Mouse (Mus musculus): ENCODE data around the gene Dock2. TPM values are rescaled to one million over a fixed set of nuclear protein-coding genes. Genes with fewer than 3 reads are reported as not detected.
A peak's percentile ranks its signal among the peaks of the same experiment; 100 is the strongest.

The Dock2 gene
- polyA plus RNA-seq, 1 experiment from 2014 or later, result 0.68 TPM

- no peaks in the 10 kb centered on the region for H3K9me3 ChIP-seq
- ATAC-seq (replicated peaks), result 0 out of 2 replicates have a peak, but pooled peaks have one; percentile 17
- no peaks in the 10 kb centered on the region for H3K4me1 ChIP-seq
- 72% methylated on average over 4 of the region's 4 CpGs for WGBS
- H3K36me3 ChIP-seq (replicated peaks), result no peaks in the 10 kb centered on the region
- no peaks in the 10 kb centered on the region for H3K27me3 ChIP-seq (replicated peaks)
- H3K4me2 ChIP-seq, result no peak overlapping the region
- no peak overlapping the region for H3K27ac ChIP-seq
- H3K4me3 ChIP-seq, result no peak overlapping the region
- H3K9ac ChIP-seq, result no peak overlapping the region
Measured at GRCm38 (mm10) chr11:34705108-34705446, 78.6 kb downstream of the Dock2 start.

GRCm38 (mm10) chr11:34704384-34705107, 79.1 kb downstream of the Dock2 start:
- no peak overlapping the region for H3K4me3 ChIP-seq
- peak; percentile 78 for ATAC-seq (replicated peaks)
- WGBS, result 54% methylated on average over 8 of the region's 8 CpGs
- no peak overlapping the region for H3K9ac ChIP-seq
- no peaks in the 10 kb centered on the region for H3K27me3 ChIP-seq (replicated peaks)
- no peak overlapping the region for H3K4me2 ChIP-seq
- H3K9me3 ChIP-seq, result no peaks in the 10 kb centered on the region
- no peak overlapping the region for H3K27ac ChIP-seq
- H3K4me1 ChIP-seq, result no peaks in the 10 kb centered on the region
- H3K36me3 ChIP-seq (replicated peaks), result no peaks in the 10 kb centered on the region

- Histone ChIP-seq H3K4me3 (no peak overlapping the region), H3K4me1 (no peaks in the 10 kb centered on the region), H3K27ac (no peak overlapping the region), H3K4me2 (no peak overlapping the region), H3K9ac (no peak overlapping the region), H3K27me3 (replicated peaks) (no peaks in the 10 kb centered on the region), H3K9me3 (no peaks in the 10 kb centered on the region), H3K36me3 (replicated peaks) (no peaks in the 10 kb centered on the region)
- 61% methylated on average over 6 of the region's 6 CpGs for WGBS
- peak; percentile 14; the same call in 1 of the 2 replicates for ATAC-seq (replicated peaks)
Measured at GRCm38 (mm10) chr11:34703851-34704250, 79.8 kb downstream of the Dock2 start.

GRCm38 (mm10) chr11:34681790-34682189, 101.9 kb downstream of the Dock2 start:
- no peak overlapping the region for H3K9ac ChIP-seq
- H3K9me3 ChIP-seq, result peaks cover 3% of the 10 kb centered on the region; the same call in 1 of the 2 replicates
- no peaks in the 10 kb centered on the region for H3K27me3 ChIP-seq (replicated peaks)
- H3K27ac ChIP-seq, result no peak overlapping the region
- H3K4me2 ChIP-seq, result no peak overlapping the region
- no peaks in the 10 kb centered on the region for H3K4me1 ChIP-seq
- 51% methylated on average over 8 of the region's 8 CpGs for WGBS
- no peaks in the 10 kb centered on the region for H3K36me3 ChIP-seq (replicated peaks)
- no peak overlapping the region for H3K4me3 ChIP-seq
- no peak for ATAC-seq (replicated peaks)

GRCm38 (mm10) chr11:34544631-34545030, 239.1 kb downstream of the Dock2 start:
- Histone ChIP-seq H3K4me1 (no peaks in the 10 kb centered on the region), H3K27ac (no peak overlapping the region), H3K4me3 (no peak overlapping the region), H3K36me3 (replicated peaks) (no peaks in the 10 kb centered on the region), H3K27me3 (replicated peaks) (no peaks in the 10 kb centered on the region), H3K4me2 (no peak overlapping the region), H3K9me3 (peaks cover 6% of the 10 kb centered on the region), H3K9ac (no peak overlapping the region)
- WGBS, result 70% methylated on average over 7 of the region's 7 CpGs
- ATAC-seq (replicated peaks), result no peak

GRCm38 (mm10) chr11:34532131-34532530, 251.6 kb downstream of the Dock2 start:
- Histone ChIP-seq H3K9me3 (no peaks in the 10 kb centered on the region), H3K27ac (no peak overlapping the region), H3K4me2 (no peak overlapping the region), H3K4me3 (no peak overlapping the region), H3K4me1 (no peaks in the 10 kb centered on the region), H3K9ac (no peak overlapping the region), H3K27me3 (replicated peaks) (no peaks in the 10 kb centered on the region), H3K36me3 (replicated peaks) (no peaks in the 10 kb centered on the region)
- WGBS, result 94% methylated on average over 10 of the region's 10 CpGs
- no peak for ATAC-seq (replicated peaks)

GRCm38 (mm10) chr11:34530971-34531370, 252.7 kb downstream of the Dock2 start:
- Histone ChIP-seq H3K27ac (no peak overlapping the region), H3K4me2 (no peak overlapping the region), H3K9ac (no peak overlapping the region), H3K27me3 (replicated peaks) (no peaks in the 10 kb centered on the region), H3K36me3 (replicated peaks) (no peaks in the 10 kb centered on the region), H3K9me3 (no peaks in the 10 kb centered on the region), H3K4me3 (no peak overlapping the region), H3K4me1 (no peaks in the 10 kb centered on the region)
- 94% methylated on average over 3 of the region's 3 CpGs for WGBS
- ATAC-seq (replicated peaks), result no peak

- no peaks in the 10 kb centered on the region for H3K36me3 ChIP-seq (replicated peaks)
- H3K4me3 ChIP-seq, result no peak overlapping the region
- 91% methylated on average over 4 of the region's 4 CpGs for WGBS
- no peaks in the 10 kb centered on the region for H3K9me3 ChIP-seq
- H3K4me1 ChIP-seq, result no peaks in the 10 kb centered on the region
- no peaks in the 10 kb centered on the region for H3K27me3 ChIP-seq (replicated peaks)
- ATAC-seq (replicated peaks), result no peak
- H3K27ac ChIP-seq, result no peak overlapping the region
- H3K4me2 ChIP-seq, result no peak overlapping the region
- H3K9ac ChIP-seq, result no peak overlapping the region
Measured at GRCm38 (mm10) chr11:34528006-34528405, 255.7 kb downstream of the Dock2 start.

GRCm38 (mm10) chr11:34527238-34527637, 256.5 kb downstream of the Dock2 start:
- no peak overlapping the region for H3K9ac ChIP-seq
- 90% methylated on average over 5 of the region's 5 CpGs for WGBS
- H3K4me2 ChIP-seq, result no peak overlapping the region
- H3K4me3 ChIP-seq, result no peak overlapping the region
- no peaks in the 10 kb centered on the region for H3K9me3 ChIP-seq
- no peak overlapping the region for H3K27ac ChIP-seq
- no peak for ATAC-seq (replicated peaks)
- no peaks in the 10 kb centered on the region for H3K27me3 ChIP-seq (replicated peaks)
- H3K36me3 ChIP-seq (replicated peaks), result no peaks in the 10 kb centered on the region
- H3K4me1 ChIP-seq, result no peaks in the 10 kb centered on the region

- Histone ChIP-seq H3K4me2 (no peak overlapping the region), H3K9me3 (no peaks in the 10 kb centered on the region), H3K27me3 (replicated peaks) (no peaks in the 10 kb centered on the region), H3K4me3 (no peak overlapping the region), H3K36me3 (replicated peaks) (no peaks in the 10 kb centered on the region), H3K9ac (no peak overlapping the region), H3K27ac (no peak overlapping the region), H3K4me1 (no peaks in the 10 kb centered on the region)
- WGBS, result 80% methylated on average over 7 of the region's 7 CpGs
- ATAC-seq (replicated peaks), result no peak
Measured at GRCm38 (mm10) chr11:34525096-34525891, 258.4 kb downstream of the Dock2 start.

- no peak overlapping the region for H3K4me3 ChIP-seq
- no peak for ATAC-seq (replicated peaks)
Measured at GRCm38 (mm10) chr11:34524586-34524985, 259.1 kb downstream of the Dock2 start.

GRCm38 (mm10) chr11:34518566-34518965, 265.1 kb downstream of the Dock2 start:
- H3K9ac ChIP-seq, result no peak overlapping the region
- no peak overlapping the region for H3K4me3 ChIP-seq
- 63% methylated on average over 5 of the region's 5 CpGs for WGBS
- no peaks in the 10 kb centered on the region for H3K27me3 ChIP-seq (replicated peaks)
- ATAC-seq (replicated peaks), result no peak
- no peak overlapping the region for H3K27ac ChIP-seq
- no peaks in the 10 kb centered on the region for H3K9me3 ChIP-seq
- no peak overlapping the region for H3K4me2 ChIP-seq
- H3K36me3 ChIP-seq (replicated peaks), result no peaks in the 10 kb centered on the region
- H3K4me1 ChIP-seq, result peaks cover 3% of the 10 kb centered on the region; the same call in 1 of the 2 replicates

More at GRCm38 (mm10) chr11:34524586-34524985, 259.1 kb downstream of the Dock2 start:
- Histone ChIP-seq H3K36me3 (replicated peaks) (no peaks in the 10 kb centered on the region), H3K4me1 (no peaks in the 10 kb centered on the region), H3K9me3 (no peaks in the 10 kb centered on the region), H3K9ac (no peak overlapping the region), H3K27me3 (replicated peaks) (no peaks in the 10 kb centered on the region), H3K4me2 (no peak overlapping the region), H3K27ac (no peak overlapping the region)
- WGBS, result 89% methylated on average over 4 of the region's 4 CpGs

Measured in midbrain, embryonic 15.5 days (tissue).